Mouse (Mus musculus) CH12.LX (cell line): ENCODE results near the gene Dnajc2. TPM values are rescaled to one million over a fixed set of nuclear protein-coding genes. Genes with fewer than 3 reads are reported as not detected.

Experiments used
- polyA plus RNA-seq: library from polyadenylated mRNA; unstranded; fragments of >175 nt; gene quantifications from 2 replicates; pipeline ENCODE4 v1.2.1, GENCODE M21; 2012; ENCODE audit warnings: low read depth; ENCODE audit not compliant: insufficient read length
- total RNA-seq, 2 experiments: library from RNA; depleted of rRNA; stranded (reverse); fragments of 300-350 nt in 1 of 2; fragments of >200 nt in 1 of 2; gene quantifications; 2 replicates each; pipeline ENCODE4 v1.2.3; 2012 to 2014

Dnajc2 gene
- total and polyA plus RNA-seq, 3 experiments, result 79.2 to 242 (median 138) TPM

Other genes starting within 250 kb of the Dnajc2 start
- gene Lrrc17, start 241.7 kb downstream of the Dnajc2 start, total RNA-seq (2012; rRNA removed), result not detected in 2 replicates
- gene Lrrc17, start 241.7 kb downstream of the Dnajc2 start, total RNA-seq (2014; rRNA removed), result not detected in 2 replicates
- gene Lrrc17, start 241.7 kb downstream of the Dnajc2 start, polyA plus RNA-seq, result not detected in 2 replicates
- 0.29 and 0.30 TPM in 2 replicates for gene Fbxl13, start 139.6 kb downstream of the Dnajc2 start, total RNA-seq (2012; rRNA removed)
- 0.19 TPM in 1 of 2 replicates, not detected in the other for gene Fbxl13, start 139.6 kb downstream of the Dnajc2 start, total RNA-seq (2014; rRNA removed)
- 0.14 TPM in 1 of 2 replicates, not detected in the other for gene Fbxl13, start 139.6 kb downstream of the Dnajc2 start, polyA plus RNA-seq
- gene Armc10, start 139.4 kb downstream of the Dnajc2 start, total RNA-seq (2012; rRNA removed), result 36.5 and 39.1 TPM in 2 replicates
- 71.9 and 74.7 TPM in 2 replicates for gene Armc10, start 139.4 kb downstream of the Dnajc2 start, total RNA-seq (2014; rRNA removed)
- gene Armc10, start 139.4 kb downstream of the Dnajc2 start, polyA plus RNA-seq, result 46.0 and 47.3 TPM in 2 replicates
- gene Napepld, start 83.9 kb downstream of the Dnajc2 start, total RNA-seq (2012; rRNA removed), result 1.3 and 1.7 TPM in 2 replicates
- 1.5 and 1.6 TPM in 2 replicates for gene Napepld, start 83.9 kb downstream of the Dnajc2 start, total RNA-seq (2014; rRNA removed)
- 1.8 TPM in 2 replicates for gene Napepld, start 83.9 kb downstream of the Dnajc2 start, polyA plus RNA-seq
- gene Pmpcb, start 48.1 kb downstream of the Dnajc2 start, total RNA-seq (2012; rRNA removed), result 113 and 121 TPM in 2 replicates
- gene Pmpcb, start 48.1 kb downstream of the Dnajc2 start, total RNA-seq (2014; rRNA removed), result 166 and 184 TPM in 2 replicates
- 123 and 165 TPM in 2 replicates for gene Pmpcb, start 48.1 kb downstream of the Dnajc2 start, polyA plus RNA-seq
- 115 and 161 TPM in 2 replicates for gene Psmc2, start within 50 bp of the Dnajc2 start, total RNA-seq (2012; rRNA removed)
- gene Psmc2, start within 50 bp of the Dnajc2 start, total RNA-seq (2014; rRNA removed), result 87.4 and 90.1 TPM in 2 replicates
- 208 and 232 TPM in 2 replicates for gene Psmc2, start within 50 bp of the Dnajc2 start, polyA plus RNA-seq
- not detected in 2 replicates for gene Slc26a5, start 80.4 kb upstream of the Dnajc2 start, total RNA-seq (2012; rRNA removed)
- gene Slc26a5, start 80.4 kb upstream of the Dnajc2 start, total RNA-seq (2014; rRNA removed), result not detected in 2 replicates
- not detected in 2 replicates for gene Slc26a5, start 80.4 kb upstream of the Dnajc2 start, polyA plus RNA-seq